Mouse (Mus musculus) embryo, embryonic 11.5 days (tissue): ENCODE results near the gene Rfwd3.
A peak's percentile ranks its signal among the peaks of the same experiment; 100 is the strongest.
"Not testable (repeated sequence)": the region's sequence is repeated elsewhere in the genome, so short reads cannot be mapped to it uniquely, and the experiment has no call there.

Experiments
- DNase-seq: peaks from one replicate; pipeline ENCODE4 v3.0.0-alpha.2; 2012; ENCODE audit warnings: low read depth, low spot score

Rfwd3 gene

DNA sequence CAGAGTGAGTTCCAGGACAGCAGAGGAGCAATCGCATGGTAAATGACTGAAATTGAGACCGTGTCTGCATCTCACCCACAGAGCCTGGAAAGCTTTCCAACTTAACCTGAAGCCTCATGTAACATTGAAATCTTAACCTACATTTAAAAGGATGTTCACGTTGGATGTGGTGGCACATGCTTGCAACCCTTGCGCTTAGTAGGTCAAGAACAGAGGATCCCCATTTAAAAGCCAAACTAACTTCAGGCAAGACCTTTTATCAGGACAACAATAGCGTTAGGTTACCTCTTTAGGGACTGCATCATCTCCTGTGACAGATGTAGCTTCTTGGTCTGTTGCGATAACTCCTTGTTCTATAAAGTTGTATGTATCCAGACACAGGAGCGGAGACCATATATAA, 9.4 kb downstream of the Rfwd3 start:
- DNase-seq, result no peak

- no peak for DNase-seq
These were observed 14.4 kb downstream of the Rfwd3 start for GRCm38 (mm10) chr8:111285603-111286002.

DNA sequence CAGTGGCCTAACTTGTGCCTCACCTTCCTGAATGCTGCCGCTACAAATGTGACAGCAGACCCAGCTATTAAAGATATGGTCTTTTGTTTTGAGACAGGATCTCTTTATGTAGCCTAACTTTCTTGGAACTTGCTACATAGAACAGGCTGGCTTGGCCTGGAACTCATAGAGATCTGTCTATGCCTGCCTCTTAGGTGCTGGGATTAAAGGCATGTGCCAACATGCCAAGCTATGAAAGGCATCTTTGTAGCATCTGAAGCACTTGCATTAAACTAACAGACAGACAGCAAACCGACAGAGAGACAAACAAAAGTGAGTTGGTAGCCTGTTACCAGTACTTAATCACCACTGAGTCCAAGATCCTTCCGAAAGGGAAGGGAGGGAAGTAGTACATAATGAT, 17.9 kb downstream of the Rfwd3 start:
- no peak for DNase-seq

GRCm38 (mm10) chr8:111268277-111268676, 31.7 kb downstream of the Rfwd3 start:
- DNase-seq, result no peak

- not testable (repeated sequence) for DNase-seq
These were observed 33.9 kb downstream of the Rfwd3 start for GRCm38 (mm10) chr8:111266161-111266560.

DNA sequence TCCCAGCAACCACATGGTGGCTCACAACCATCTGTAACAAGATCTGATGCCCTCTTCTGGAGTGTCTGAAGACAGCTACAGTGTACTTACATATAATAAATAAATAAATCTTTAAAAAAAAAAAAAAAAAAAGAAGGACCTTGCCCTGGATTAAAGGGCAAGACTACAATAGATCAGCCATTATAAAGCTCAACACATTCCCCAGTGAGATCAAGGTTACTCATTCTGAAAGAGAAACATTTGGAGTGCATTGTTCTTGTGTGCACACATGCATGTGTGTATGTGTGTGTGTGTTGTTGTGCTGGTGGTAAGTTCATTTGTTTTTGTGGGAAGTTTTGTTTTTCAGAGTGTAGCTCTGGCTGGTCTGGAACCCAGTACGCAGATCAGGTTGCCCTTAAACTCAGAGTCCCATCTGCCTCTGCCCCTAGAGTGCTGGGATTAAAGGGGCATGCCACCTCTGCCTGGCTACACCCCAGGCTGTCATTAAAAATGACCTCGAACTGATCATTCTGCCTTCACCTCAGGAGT, 35.3 kb downstream of the Rfwd3 start:
- DNase-seq, result no peak

DNA sequence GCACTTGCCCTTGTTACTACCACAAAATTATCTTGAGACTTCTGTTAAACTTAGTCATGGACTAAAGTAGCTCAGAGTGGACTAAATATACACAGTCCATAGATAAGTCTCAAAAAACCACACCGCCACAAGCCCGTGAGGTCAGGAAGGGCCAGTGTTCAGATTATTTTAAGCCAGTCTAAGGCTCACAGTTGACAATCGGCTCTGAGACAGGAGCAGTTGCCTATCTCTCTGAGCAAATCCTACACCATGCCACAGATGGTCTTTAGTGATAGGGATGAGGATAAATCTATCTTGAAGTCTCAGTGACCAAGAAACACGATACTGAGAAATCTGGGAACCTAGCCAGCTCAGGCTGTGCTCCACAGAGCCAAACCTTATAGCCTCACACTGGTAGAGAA, 38.0 kb downstream of the Rfwd3 start:
- no peak for DNase-seq

DNA sequence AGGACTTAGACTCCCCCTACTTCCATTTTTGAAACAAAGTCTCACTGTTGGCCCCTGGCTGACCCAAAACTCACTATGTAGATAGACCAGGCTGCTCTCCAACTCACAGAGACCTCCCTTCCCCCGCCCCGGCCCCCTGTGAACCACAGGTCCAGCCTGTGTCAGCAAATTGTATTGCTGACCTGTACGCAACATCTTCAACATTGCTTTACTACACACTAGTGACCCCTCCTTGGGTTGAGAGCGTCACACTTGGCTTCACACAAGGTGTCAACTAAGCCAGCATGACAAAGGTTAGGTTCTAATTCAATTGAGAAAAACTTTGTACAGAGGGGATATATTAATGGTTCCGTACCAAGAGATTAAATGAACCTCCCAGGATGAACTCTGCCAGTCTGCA, 39.8 kb downstream of the Rfwd3 start:
- DNase-seq, result no peak

DNA sequence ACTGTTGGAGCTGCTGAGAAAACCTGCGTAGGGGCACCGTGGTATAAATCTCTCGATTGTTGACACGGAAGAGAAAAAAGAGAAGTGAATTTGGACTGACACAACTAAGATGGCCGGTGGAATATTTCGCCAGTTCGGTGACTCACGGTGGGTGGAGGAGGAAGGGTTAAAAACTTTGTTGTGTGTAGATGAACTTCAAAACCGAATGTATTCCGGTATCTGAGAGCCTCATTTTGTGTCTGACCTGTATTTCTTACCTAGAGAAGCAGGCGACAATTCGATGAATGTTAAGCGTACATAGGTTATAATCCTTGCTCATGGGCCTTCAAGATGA, 40.6 kb downstream of the Rfwd3 start:
- DNase-seq, result no peak

DNA sequence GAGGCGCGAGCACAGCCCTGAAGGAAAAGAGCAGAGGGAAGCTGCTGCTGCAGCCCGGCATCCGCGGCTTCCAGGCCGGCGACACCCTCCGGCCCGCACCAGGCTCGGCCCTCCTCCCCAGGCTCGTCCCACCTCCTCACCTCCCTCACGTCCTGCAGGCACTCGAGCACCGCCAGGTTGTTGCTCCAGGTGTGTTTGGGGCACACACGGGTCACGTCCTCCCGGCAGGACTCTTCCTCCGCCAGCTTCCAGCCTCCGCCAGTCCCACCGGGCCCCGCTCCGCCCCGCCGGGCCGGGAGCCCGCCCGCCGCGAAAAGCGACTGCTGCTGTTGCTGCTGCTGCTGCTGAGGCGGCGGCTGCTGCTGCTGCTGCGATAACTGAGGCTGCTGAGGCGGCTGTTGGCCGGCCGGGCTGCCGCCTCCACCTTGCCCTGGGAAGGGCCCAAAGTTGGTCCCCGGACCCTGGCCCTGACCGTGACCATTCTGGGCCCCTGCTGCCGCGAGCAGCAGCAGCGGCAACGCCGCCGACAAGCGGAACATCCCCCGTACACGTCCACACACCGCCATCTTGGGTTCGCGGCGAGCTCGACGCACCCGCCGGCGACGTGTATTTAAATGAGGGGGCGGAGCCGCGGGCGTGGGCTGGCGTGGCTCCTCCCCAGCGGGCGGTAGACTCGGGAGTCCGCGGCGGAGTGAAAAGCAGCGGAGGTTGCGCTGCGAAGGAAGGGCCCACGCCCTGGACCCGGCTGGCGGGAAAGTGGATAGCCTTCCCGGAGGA, 41.2 kb downstream of the Rfwd3 start, which contains the start of gene Glg1:
Gene Glg1 (minus strand): TSS at position 586 of the 777 bp plus-strand sequence.
- peak; percentile 90 for DNase-seq

- DNase-seq, result peak; percentile 47
These were observed 41.9 kb downstream of the Rfwd3 start for GRCm38 (mm10) chr8:111258010-111258630.

DNA sequence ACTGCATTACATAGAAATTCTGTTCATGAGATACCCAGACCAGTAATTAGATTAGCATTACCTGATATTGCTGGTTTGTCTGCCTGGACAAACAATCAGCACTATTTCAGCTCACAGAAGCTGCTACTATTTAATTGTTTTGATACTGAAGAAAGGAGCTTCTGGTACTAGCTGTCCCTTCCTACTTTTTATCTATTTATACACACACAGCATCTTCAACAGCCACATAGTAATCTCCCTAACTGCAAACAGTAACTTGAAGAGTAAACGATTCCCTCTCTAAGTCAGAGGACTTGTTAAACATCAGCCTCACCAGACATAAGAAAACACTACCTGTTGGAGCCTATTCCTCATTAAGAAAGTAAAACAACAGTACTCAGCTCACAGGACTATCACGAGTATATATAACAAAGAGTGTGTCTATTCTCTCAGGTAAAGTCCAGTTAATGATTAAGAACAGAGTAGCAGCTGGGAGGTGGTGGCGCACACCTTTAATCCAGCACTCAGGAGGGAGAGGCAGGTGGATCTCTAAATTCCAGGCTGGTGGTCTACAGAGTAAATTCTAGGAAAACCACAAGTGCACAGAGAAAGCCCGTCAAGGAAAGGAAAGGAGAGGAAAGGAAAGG, 47.4 kb downstream of the Rfwd3 start:
- no peak for DNase-seq

- DNase-seq, result no peak
These were observed 49.9 kb downstream of the Rfwd3 start for GRCm38 (mm10) chr8:111250111-111250510.

DNA sequence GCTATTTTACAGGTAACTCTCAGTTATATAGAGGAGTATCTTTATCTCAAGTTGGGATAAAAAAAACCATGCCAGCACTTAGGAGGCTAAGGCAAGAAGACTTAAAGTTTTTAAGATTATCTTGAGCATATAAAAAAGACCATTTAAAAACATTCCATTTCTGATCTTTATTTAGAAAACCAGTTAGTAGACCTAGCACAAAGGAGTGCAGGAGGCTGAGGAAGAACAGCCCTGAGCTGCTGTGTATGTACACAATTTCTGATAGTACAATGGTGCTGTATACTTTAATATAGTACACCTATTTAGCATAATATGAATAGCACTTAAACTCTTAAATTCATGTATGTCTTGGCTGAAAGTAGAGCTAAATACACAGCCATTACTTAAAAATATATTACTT, 51.9 kb downstream of the Rfwd3 start:
- no peak for DNase-seq

GRCm38 (mm10) chr8:111246864-111247263, 53.2 kb downstream of the Rfwd3 start:
- not testable (repeated sequence) for DNase-seq

- DNase-seq, result no peak
These were observed 53.7 kb downstream of the Rfwd3 start for GRCm38 (mm10) chr8:111246287-111246830.

GRCm38 (mm10) chr8:111237301-111237700, 62.7 kb downstream of the Rfwd3 start:
- no peak for DNase-seq

- DNase-seq, result no peak
These were observed 66.3 kb downstream of the Rfwd3 start for GRCm38 (mm10) chr8:111233730-111234129.

- no peak for DNase-seq
These were observed 75.9 kb downstream of the Rfwd3 start for GRCm38 (mm10) chr8:111224153-111224552.
